Mouse (Mus musculus): ENCODE results near the gene Gm11032. TPM values are rescaled to one million over a fixed set of nuclear protein-coding genes. Genes with fewer than 3 reads are reported as not detected.
A peak's percentile ranks its signal among the peaks of the same experiment; 100 is the strongest.
"Not testable (repeated sequence)": the region's sequence is repeated elsewhere in the genome, so short reads cannot be mapped to it uniquely, and the experiment has no call there.

Gm11032 gene
- polyA plus RNA-seq (2015; fragmentation: Nextera tagmentation; extraction: Ambion mirVana), result not detected in 2 replicates

GRCm38 (mm10) chr11:4620017-4620485 lies at the start of gene Gm11032:
TSS of gene Gm11032 (plus strand) at chr11:4620067.
- no peaks in the 10 kb centered on the region for H3K9me3 ChIP-seq
- no peaks in the 10 kb centered on the region for H3K4me1 ChIP-seq
- H3K27me3 ChIP-seq, result no peaks in the 10 kb centered on the region
- WGBS, result 80% methylated on average over 16 of the region's 16 CpGs
- no peak for ATAC-seq (ENCODE audit: insufficient number of reproducible peaks, insufficient read depth, low FRiP score, low TSS enrichment, low read depth)
- H3K27ac ChIP-seq, result no peak within 1 kb of the TSS
- H3K36me3 ChIP-seq, result no peaks in the 10 kb centered on the region
- H3K4me3 ChIP-seq, result no peak within 1 kb of the TSS
- H3K4me2 ChIP-seq, result no peak within 1 kb of the TSS
- H3K9ac ChIP-seq, result no peak within 1 kb of the TSS

GRCm38 (mm10) chr11:4571491-4571901 lies 48.4 kb upstream of the Gm11032 start:
- Histone ChIP-seq H3K4me1 (peaks cover 13% of the 10 kb centered on the region), H3K36me3 (no peaks in the 10 kb centered on the region), H3K4me2 (no peak overlapping the region), H3K27ac (no peak overlapping the region), H3K27me3 (no peaks in the 10 kb centered on the region), H3K9me3 (no peaks in the 10 kb centered on the region), H3K4me3 (no peak overlapping the region), H3K9ac (no peak overlapping the region)
- WGBS, result 75% methylated on average over 4 of the region's 4 CpGs
- ATAC-seq (ENCODE audit: insufficient number of reproducible peaks, insufficient read depth, low FRiP score, low TSS enrichment, low read depth), result no peak

- H3K4me3 ChIP-seq, H3K27ac ChIP-seq: not testable (repeated sequence)
- peaks cover 17% of the 10 kb centered on the region for H3K4me1 ChIP-seq
Measured at GRCm38 (mm10) chr11:4576090-4576732, 43.7 kb upstream of the Gm11032 start.

GRCm38 (mm10) chr11:4577079-4577478 lies 42.8 kb upstream of the Gm11032 start:
- 90% methylated on average over 2 of the region's 2 CpGs for WGBS
- Histone ChIP-seq H3K9me3 (no peaks in the 10 kb centered on the region), H3K27me3 (no peaks in the 10 kb centered on the region), H3K36me3 (no peaks in the 10 kb centered on the region), H3K4me1 (peaks cover 12% of the 10 kb centered on the region), H3K9ac (no peak overlapping the region), H3K4me2 (no peak overlapping the region), H3K4me3 (no peak overlapping the region), H3K27ac (no peak overlapping the region)
- ATAC-seq (ENCODE audit: insufficient number of reproducible peaks, insufficient read depth, low FRiP score, low TSS enrichment, low read depth), result no peak

More at GRCm38 (mm10) chr11:4576090-4576732, 43.7 kb upstream of the Gm11032 start:
- not testable (repeated sequence) for H3K9ac ChIP-seq; H3K4me2 ChIP-seq; H3K9me3 ChIP-seq; H3K27me3 ChIP-seq; ATAC-seq (ENCODE audit: insufficient number of reproducible peaks, insufficient read depth, low FRiP score, low TSS enrichment, low read depth); H3K36me3 ChIP-seq
- 88% methylated on average over 2 of the region's 2 CpGs for WGBS

GRCm38 (mm10) chr11:4578682-4579081 lies 41.2 kb upstream of the Gm11032 start:
- Histone ChIP-seq H3K9ac (no peak overlapping the region), H3K27me3 (no peaks in the 10 kb centered on the region), H3K4me3 (no peak overlapping the region), H3K36me3 (no peaks in the 10 kb centered on the region), H3K4me1 (peaks cover 12% of the 10 kb centered on the region), H3K9me3 (no peaks in the 10 kb centered on the region), H3K27ac (no peak overlapping the region), H3K4me2 (no peak overlapping the region)
- ATAC-seq (ENCODE audit: insufficient number of reproducible peaks, insufficient read depth, low FRiP score, low TSS enrichment, low read depth), result no peak
- WGBS, result 75% methylated on average over 2 of the region's 2 CpGs

- H3K9ac ChIP-seq, result no peak overlapping the region
- no peak overlapping the region for H3K4me3 ChIP-seq
- no peak for ATAC-seq (ENCODE audit: insufficient number of reproducible peaks, insufficient read depth, low FRiP score, low TSS enrichment, low read depth)
- H3K4me1 ChIP-seq, result peaks cover 16% of the 10 kb centered on the region
- peaks cover 7% of the 10 kb centered on the region; the same call in 1 of the 2 replicates for H3K36me3 ChIP-seq
- no peaks in the 10 kb centered on the region for H3K27me3 ChIP-seq
- WGBS, result 75% methylated on average over 4 of the region's 4 CpGs
- H3K27ac ChIP-seq, result no peak overlapping the region
- no peaks in the 10 kb centered on the region for H3K9me3 ChIP-seq
- no peak overlapping the region for H3K4me2 ChIP-seq
Measured at GRCm38 (mm10) chr11:4591811-4592210, 28.1 kb upstream of the Gm11032 start.

- WGBS, result 35% methylated on average over 5 of the region's 5 CpGs
- no peak for ATAC-seq (ENCODE audit: insufficient number of reproducible peaks, insufficient read depth, low FRiP score, low TSS enrichment, low read depth)
- no peaks in the 10 kb centered on the region for H3K36me3 ChIP-seq
- peak overlapping the region; percentile 64 for H3K4me2 ChIP-seq
- H3K4me3 ChIP-seq, result peak overlapping the region; percentile 98
- H3K27ac ChIP-seq, result no peak overlapping the region
- peaks cover 16% of the 10 kb centered on the region for H3K4me1 ChIP-seq
- H3K9ac ChIP-seq, result peak overlapping the region; percentile 97
- H3K27me3 ChIP-seq, result no peaks in the 10 kb centered on the region
- no peaks in the 10 kb centered on the region for H3K9me3 ChIP-seq
Measured at GRCm38 (mm10) chr11:4593491-4593848, 26.4 kb upstream of the Gm11032 start.

- peak overlapping the region; percentile 97 for H3K27ac ChIP-seq
- H3K36me3 ChIP-seq, result no peaks in the 10 kb centered on the region
- no peaks in the 10 kb centered on the region for H3K27me3 ChIP-seq
- H3K9ac ChIP-seq, result peak overlapping the region; percentile 97
- WGBS, result under 1% methylated on average over 45 of the region's 45 CpGs
- H3K4me3 ChIP-seq, result peak overlapping the region; percentile 98
- peak; percentile 82 for ATAC-seq (ENCODE audit: insufficient number of reproducible peaks, insufficient read depth, low FRiP score, low TSS enrichment, low read depth)
- peak overlapping the region; percentile 64 for H3K4me2 ChIP-seq
- no peaks in the 10 kb centered on the region for H3K9me3 ChIP-seq
- peaks cover 16% of the 10 kb centered on the region for H3K4me1 ChIP-seq
Measured at GRCm38 (mm10) chr11:4593849-4594607, 25.8 kb upstream of the Gm11032 start.

- Histone ChIP-seq H3K27ac (peak within 1 kb of the TSS; percentile 97), H3K4me2 (peak within 1 kb of the TSS; percentile 64), H3K27me3 (no peaks in the 10 kb centered on the region), H3K9me3 (no peaks in the 10 kb centered on the region), H3K4me1 (peaks cover 16% of the 10 kb centered on the region), H3K4me3 (peak within 1 kb of the TSS; percentile 98), H3K36me3 (no peaks in the 10 kb centered on the region), H3K9ac (peak within 1 kb of the TSS; percentile 97)
- ATAC-seq (ENCODE audit: insufficient number of reproducible peaks, insufficient read depth, low FRiP score, low TSS enrichment, low read depth), result peak; percentile 91
- 6% methylated on average over 31 of the region's 53 CpGs for WGBS
Measured at GRCm38 (mm10) chr11:4594608-4595500, 25.0 kb upstream of the Gm11032 start, which contains the start of gene Mtmr3. TSS of gene Mtmr3 (minus strand) at chr11:4594863.

GRCm38 (mm10) chr11:4598411-4598810 lies 21.5 kb upstream of the Gm11032 start:
- Histone ChIP-seq H3K27me3 (no peaks in the 10 kb centered on the region), H3K4me3 (no peak overlapping the region), H3K9ac (no peak overlapping the region), H3K9me3 (no peaks in the 10 kb centered on the region), H3K36me3 (no peaks in the 10 kb centered on the region), H3K4me2 (no peak overlapping the region), H3K27ac (no peak overlapping the region), H3K4me1 (peaks cover 12% of the 10 kb centered on the region)
- 82% methylated on average over 2 of the region's 2 CpGs for WGBS
- no peak for ATAC-seq (ENCODE audit: insufficient number of reproducible peaks, insufficient read depth, low FRiP score, low TSS enrichment, low read depth)

GRCm38 (mm10) chr11:4599916-4600315 lies 20.0 kb upstream of the Gm11032 start:
- Histone ChIP-seq H3K27me3 (no peaks in the 10 kb centered on the region), H3K4me3 (no peak overlapping the region), H3K4me1 (peaks cover 10% of the 10 kb centered on the region), H3K27ac (no peak overlapping the region), H3K9ac (no peak overlapping the region), H3K36me3 (no peaks in the 10 kb centered on the region), H3K9me3 (no peaks in the 10 kb centered on the region), H3K4me2 (no peak overlapping the region)
- ATAC-seq (ENCODE audit: insufficient number of reproducible peaks, insufficient read depth, low FRiP score, low TSS enrichment, low read depth), result no peak
- 87% methylated on average over 3 of the region's 3 CpGs for WGBS

All from embryonic facial prominence, embryonic 13.5 days (tissue).